Mouse (Mus musculus): ENCODE measurements around the gene Zp3.

DNA sequence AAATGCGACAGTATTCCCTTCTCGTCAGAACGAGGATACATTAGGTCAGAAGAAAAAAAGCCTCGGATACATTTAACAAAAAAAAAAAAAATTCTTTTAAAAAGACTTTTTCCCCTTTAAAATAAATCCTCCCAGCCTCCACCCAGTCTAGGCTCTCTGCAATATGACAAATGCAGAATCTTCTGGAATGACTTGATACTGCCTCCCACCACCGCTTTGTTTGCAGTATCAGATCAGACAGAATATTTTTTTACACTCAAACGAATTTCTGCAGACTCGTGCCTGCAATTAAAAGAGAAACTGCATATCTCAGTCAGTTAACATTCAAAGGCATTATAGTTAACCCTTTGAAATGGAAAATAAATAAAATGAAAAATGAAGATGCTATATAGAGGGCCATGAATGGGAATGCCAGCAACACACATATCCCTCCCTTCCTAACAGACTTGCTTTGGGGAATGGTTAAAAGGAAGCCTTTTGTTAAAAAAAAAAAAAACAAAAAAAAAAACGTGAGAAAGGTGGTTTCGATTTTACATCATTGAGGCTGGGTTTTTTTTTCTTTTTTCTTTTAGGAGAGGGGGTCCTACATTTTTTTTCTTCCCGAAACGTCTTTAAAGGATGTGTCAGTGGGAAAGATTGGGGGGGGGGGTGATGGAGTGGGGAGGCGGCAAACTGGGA lies 46.5 kb upstream of the Zp3 start:
- no peak for TF ChIP-seq EP300 (IDR thresholded peaks at IDR 0.05; ENCODE audit: low read depth)
- TF ChIP-seq CTCF (IDR thresholded peaks at IDR 0.05; ENCODE audit: low read depth), result no peak

Measured in liver, postnatal 0 days (tissue).